9 mouse cellular contexts compared by ENCODE assay signal in the genomic region with DNA sequence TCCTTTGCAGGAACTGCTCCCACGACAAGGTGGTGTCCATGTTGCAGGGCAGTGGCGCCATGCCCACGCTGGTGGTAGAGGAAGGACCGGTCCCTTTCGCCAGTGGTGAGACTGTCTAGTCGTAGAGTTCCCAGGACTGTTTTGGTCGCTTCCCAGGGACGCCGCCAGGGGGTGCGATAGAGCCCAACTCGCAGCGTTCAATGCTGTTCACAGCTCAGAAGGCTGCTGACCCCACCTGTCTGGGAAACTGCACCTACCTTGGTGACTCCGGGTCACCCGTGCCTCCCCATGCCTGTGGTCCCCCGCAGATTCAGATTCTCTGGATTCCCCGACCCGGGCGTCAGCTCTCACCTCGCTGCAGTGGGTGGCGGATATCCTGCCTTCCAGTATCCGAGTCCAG. TPM values are rescaled to one million over a fixed set of nuclear protein-coding genes. Genes with fewer than 3 reads are reported as not detected.
DNase-seq lines count a peak whose midpoint lies in the region; ATAC-seq and TF ChIP-seq lines count a peak whose summit lies in the region.
"Had no signal": no experiment of that assay in that cellular context is flagged by ENCODE, and none has a peak within 500 bp of the region (broad histone marks: within the 10 kb centered on the region; RNA-seq: fewer than 3 reads in every experiment).

No protein-coding gene starts in this region.

- peak overlapping the region; percentile 21 for H3K4me3 ChIP-seq in hindbrain, postnatal 0 days (ENCODE audit: low read length)
- peak overlapping the region; percentile 32 for H3K4me3 ChIP-seq in limb, embryonic 10.5 days
- H3K4me3 ChIP-seq in midbrain, embryonic 10.5 days, result peak overlapping the region; percentile 33; the same call in 1 of the 2 replicates
- H3K4me3 ChIP-seq: myocyte had no signal

- no peak overlapping the region for H3K9ac ChIP-seq in hindbrain, postnatal 0 days (replicated peaks; ENCODE audit: low read length)

- ATAC-seq in cerebellum, adult (ENCODE audit: insufficient number of reproducible peaks, low FRiP score, low TSS enrichment), result no peak
- ATAC-seq in hindbrain, postnatal 0 days, result peak; percentile 47; the same call in 1 of the 2 replicates

- H3K27me3 ChIP-seq in hindbrain, postnatal 0 days (ENCODE audit: insufficient read depth, low read length), result peaks cover 28% of the 10 kb centered on the region
- peaks cover 57% of the 10 kb centered on the region for H3K27me3 ChIP-seq in limb, embryonic 10.5 days (ENCODE audit: low read depth, poor library complexity, severe bottlenecking)
- H3K27me3 ChIP-seq in midbrain, embryonic 10.5 days (ENCODE audit: low read depth, poor library complexity, severe bottlenecking), result peaks cover 57% of the 10 kb centered on the region

- H3K4me1 ChIP-seq in hindbrain, postnatal 0 days (ENCODE audit: insufficient read depth, low read length), result peaks cover 7% of the 10 kb centered on the region; the same call in 1 of the 2 replicates
- H3K4me1 ChIP-seq in limb, embryonic 10.5 days, result peaks cover 10% of the 10 kb centered on the region
- peaks cover 10% of the 10 kb centered on the region for H3K4me1 ChIP-seq in midbrain, embryonic 10.5 days

- peak; percentile 83 for TF ChIP-seq CTCF in hindbrain, postnatal 0 days (IDR thresholded peaks at IDR 0.05; ENCODE audit: low read depth)

- H3K27ac ChIP-seq in hindbrain, postnatal 0 days, result no peak overlapping the region
- H3K27ac ChIP-seq in limb, embryonic 10.5 days, result no peak overlapping the region
- no peak overlapping the region for H3K27ac ChIP-seq in midbrain, embryonic 10.5 days (replicated peaks)

- DNase-seq in cerebellum, adult 11 months, result peak; percentile 33
- DNase-seq in cerebellum, postnatal 10 days, result peak; percentile 88 to 92
- peak; percentile 52 to 53 for DNase-seq in frontal cortex, postnatal 36 days (ENCODE audit: low spot score in 2 of 2)
- DNase-seq in hindbrain, postnatal 0 days (ENCODE audit: low spot score), result peak; percentile 69
- DNase-seq in limb, embryonic 10.5 days (ENCODE audit: low spot score), result peak; percentile 85
- DNase-seq in midbrain, embryonic 10.5 days (ENCODE audit: low spot score), result peak; percentile 75
- DNase-seq in spleen, postnatal 10 days (ENCODE audit: low spot score in 2 of 2), result peak; percentile 67 to 80

- no peaks in the 10 kb centered on the region for H3K36me3 ChIP-seq in hindbrain, postnatal 0 days (ENCODE audit: insufficient read depth, low read length)
- H3K36me3 ChIP-seq in limb, embryonic 10.5 days, result no peaks in the 10 kb centered on the region
- H3K36me3 ChIP-seq in midbrain, embryonic 10.5 days, result no peaks in the 10 kb centered on the region

- WGBS in hindbrain, postnatal 0 days, result 6% methylated on average over 21 of the region's 21 CpGs
- 11% methylated on average over 21 of the region's 21 CpGs for WGBS in limb, embryonic 10.5 days
- WGBS in midbrain, embryonic 10.5 days, result 9% methylated on average over 21 of the region's 21 CpGs

- no peaks in the 10 kb centered on the region for H3K9me3 ChIP-seq in hindbrain, postnatal 0 days (ENCODE audit: low read length)
- H3K9me3 ChIP-seq in limb, embryonic 10.5 days (replicated peaks), result 0 out of 2 replicates have a peak, but pooled peaks cover 2% of the 10 kb centered on the region
- no peaks in the 10 kb centered on the region for H3K9me3 ChIP-seq in midbrain, embryonic 10.5 days (replicated peaks)

- peak overlapping the region; percentile 47 for H3K4me2 ChIP-seq in hindbrain, postnatal 0 days (ENCODE audit: low read depth, low read length)

RNA-seq across cellular contexts. Expression of a gene that starts 18.1 kb away (rescaled TPM):
- total RNA-seq in hindbrain, postnatal 0 days (2014; rRNA removed), result 2.4 and 5.1 TPM in 2 replicates
- polyA plus RNA-seq in hindbrain, postnatal 0 days (2015; fragmentation: Nextera tagmentation; extraction: Ambion mirVana), result 1.2 and 2.3 TPM in 2 replicates
- polyA plus RNA-seq in limb, embryonic 10.5 days (2016; fragmentation: Nextera tagmentation; extraction: Ambion mirVana), result 0.14 and 0.48 TPM in 2 replicates
- polyA plus RNA-seq in midbrain, embryonic 10.5 days (2016; fragmentation: Nextera tagmentation; extraction: Ambion mirVana), result 0.05 and 0.14 TPM in 2 replicates
- polyA plus RNA-seq: myocyte had no signal

RNA-seq across cellular contexts. Expression of a gene that starts 28.4 kb away (rescaled TPM):
- total RNA-seq in hindbrain, postnatal 0 days (2014; rRNA removed), result 91.8 and 108 TPM in 2 replicates
- 140 and 143 TPM in 2 replicates for polyA plus RNA-seq in hindbrain, postnatal 0 days (2015; fragmentation: Nextera tagmentation; extraction: Ambion mirVana)
- polyA plus RNA-seq in limb, embryonic 10.5 days (2016; fragmentation: Nextera tagmentation; extraction: Ambion mirVana), result 217 and 246 TPM in 2 replicates
- 191 and 203 TPM in 2 replicates for polyA plus RNA-seq in midbrain, embryonic 10.5 days (2016; fragmentation: Nextera tagmentation; extraction: Ambion mirVana)

RNA-seq across cellular contexts. Expression of a gene that starts 46.2 kb away (rescaled TPM):
- total RNA-seq in hindbrain, postnatal 0 days (2014; rRNA removed), result 79.6 and 84.4 TPM in 2 replicates
- polyA plus RNA-seq in hindbrain, postnatal 0 days (2015; fragmentation: Nextera tagmentation; extraction: Ambion mirVana), result 92.1 and 96.7 TPM in 2 replicates
- polyA plus RNA-seq in limb, embryonic 10.5 days (2016; fragmentation: Nextera tagmentation; extraction: Ambion mirVana), result 71.9 and 72.5 TPM in 2 replicates
- 64.8 and 72.9 TPM in 2 replicates for polyA plus RNA-seq in midbrain, embryonic 10.5 days (2016; fragmentation: Nextera tagmentation; extraction: Ambion mirVana)

Comparison
In these comparisons a context has a peak if more than half of its experiments do, and no peak if none do; other contexts are left out.
1. DNase-seq: peak in every context shown above with its lines; median percentile 90 in cerebellum, postnatal 10 days; 85 in limb, embryonic 10.5 days; 75 in midbrain, embryonic 10.5 days; 74 in spleen, postnatal 10 days; 69 in hindbrain, postnatal 0 days; 52 in frontal cortex, postnatal 36 days; 33 in cerebellum, adult 11 months.